Mouse (Mus musculus) erythroblast, embryonic 14.5 days (primary cell): Measurements from ENCODE around the gene Rnf11.

Experiments
- GATA1 ChIP-seq: IDR thresholded peaks from 2 replicates; pipeline ENCODE4 v1.6.1; 2012; ENCODE audit warnings: low read length, inconsistent platforms, mixed read lengths
- TAL1 ChIP-seq: IDR thresholded peaks from 3 replicates; pipeline ENCODE4 v1.6.1; 2012; ENCODE audit warnings: low read length, inconsistent platforms, mixed read lengths

GRCm38 (mm10) chr4:109475078-109475477 is 9.4 kb downstream of the Rnf11 start:
- no peak for TF ChIP-seq GATA1
- no peak for TF ChIP-seq TAL1
